Mouse (Mus musculus): ENCODE measurements around the gene Gm10964.

The Gm10964 gene

DNA sequence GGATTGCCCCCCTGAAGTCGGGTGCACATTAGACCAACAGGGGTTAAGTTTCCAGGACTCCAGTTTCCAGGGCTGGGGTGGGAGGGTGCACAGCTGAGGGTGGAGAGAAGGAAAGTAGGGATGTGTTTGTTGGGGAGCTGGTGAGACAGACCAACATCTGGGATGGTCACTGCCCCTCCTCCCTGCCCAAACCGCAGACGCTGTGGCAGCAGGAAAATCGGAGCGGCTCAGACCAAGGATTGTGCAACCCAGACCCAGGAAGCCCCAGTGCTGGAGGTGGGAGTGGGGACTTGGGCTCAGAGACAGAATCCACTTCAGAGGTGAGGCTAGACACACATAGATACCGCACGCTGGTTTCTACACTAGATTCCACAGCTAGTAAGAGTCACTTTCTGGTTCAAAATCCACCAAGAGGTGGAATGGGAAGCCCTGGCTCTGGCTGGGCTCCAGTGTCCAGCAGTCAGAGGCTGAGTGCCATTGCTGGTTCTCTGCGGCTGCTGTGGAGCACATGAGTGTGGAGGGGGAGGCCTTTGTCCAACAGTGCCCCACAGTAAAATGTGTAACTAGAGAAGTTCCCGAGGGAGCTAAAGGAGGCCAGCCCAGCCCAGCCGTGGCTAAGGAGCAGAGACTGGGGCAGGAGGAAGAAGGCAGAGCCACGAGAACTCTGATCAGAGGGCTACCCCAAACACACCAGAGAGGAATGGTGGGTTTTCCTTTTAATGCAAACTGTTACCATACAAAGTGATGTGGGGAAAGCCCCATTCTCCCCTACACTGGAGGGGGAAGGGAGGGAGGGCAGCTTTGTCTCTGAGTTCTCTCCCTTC, 4.3 kb upstream of the Gm10964 start:
- peak; percentile 50 to 65 for DNase-seq (ENCODE audit: low spot score in 2 of 2)

GRCm38 (mm10) chr3:103735776-103736600, 3.2 kb upstream of the Gm10964 start:
- no peak for DNase-seq (ENCODE audit: low spot score in 2 of 2)

GRCm38 (mm10) chr3:103737061-103737754, 2.0 kb upstream of the Gm10964 start:
- DNase-seq (ENCODE audit: low spot score in 2 of 2) = peak; percentile 47 to 50

GRCm38 (mm10) chr3:103737778-103738571, 1.2 kb upstream of the Gm10964 start, which contains the start of gene Olfml3:
Gene Olfml3, minus strand, starts transcription at chr3:103738001.
- DNase-seq (ENCODE audit: low spot score in 2 of 2) = peak; percentile 83 to 89

- no peak for DNase-seq (ENCODE audit: low spot score in 2 of 2)
Measured at GRCm38 (mm10) chr3:103740342-103740741, 1.2 kb downstream of the Gm10964 start.

- no peak for DNase-seq (ENCODE audit: low spot score in 2 of 2)
Measured at GRCm38 (mm10) chr3:103743208-103743607, 4.0 kb downstream of the Gm10964 start.

DNA sequence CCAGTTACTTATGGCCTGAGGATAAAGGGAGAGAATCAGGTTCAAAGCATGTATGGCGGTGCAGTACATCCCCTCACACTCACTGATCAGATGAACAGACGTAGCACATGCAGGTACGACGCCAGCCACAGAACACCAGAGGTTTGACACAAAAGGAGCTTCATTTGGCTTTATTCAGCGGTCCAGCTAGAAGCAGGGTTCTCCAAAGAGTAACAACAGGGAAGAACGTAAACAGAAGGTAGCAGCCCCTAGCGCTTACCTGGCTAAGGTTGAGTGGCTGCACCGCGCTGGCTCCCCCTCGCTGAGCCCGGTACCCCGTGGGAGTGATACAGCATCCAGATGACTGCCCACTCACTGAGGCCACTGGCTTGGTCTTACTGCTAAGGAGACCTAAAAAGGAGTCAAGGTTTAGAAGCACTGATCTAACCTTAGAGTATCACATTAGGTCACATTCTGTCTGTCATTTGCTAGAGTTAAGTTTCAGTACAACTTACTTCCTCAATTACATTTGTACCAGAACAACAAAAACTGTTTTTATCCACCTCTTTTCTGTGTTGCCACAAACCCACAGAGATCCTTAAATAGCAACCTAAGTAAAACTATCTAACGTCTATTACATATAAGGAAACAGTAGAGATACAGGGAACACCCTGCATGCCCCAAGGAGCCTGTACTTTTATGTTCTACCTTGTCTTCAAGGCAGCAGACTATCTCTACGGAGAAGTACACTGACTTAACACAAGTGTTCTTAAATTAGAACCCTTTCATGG, 6.0 kb downstream of the Gm10964 start:
- DNase-seq (ENCODE audit: low spot score in 2 of 2) = no peak

DNA sequence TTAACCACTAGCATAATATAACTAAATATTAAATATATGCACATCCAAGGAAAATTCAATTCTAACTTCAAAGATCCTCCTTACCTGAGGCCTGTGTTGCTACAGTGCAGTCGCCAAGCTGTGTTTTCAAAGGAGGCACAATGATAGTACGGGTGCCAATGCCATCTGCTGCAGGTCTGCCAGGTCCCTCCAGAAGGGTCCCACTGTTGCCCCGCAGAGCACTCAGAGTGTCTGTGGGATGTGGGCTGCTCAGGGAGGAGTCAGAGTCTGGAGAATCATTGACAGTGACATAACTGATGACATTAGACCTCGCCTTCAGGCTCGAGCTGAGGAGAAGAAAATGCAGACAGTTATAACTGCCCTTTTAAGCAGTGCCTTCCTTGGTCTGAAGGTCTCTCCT, 7.5 kb downstream of the Gm10964 start:
- no peak for DNase-seq (ENCODE audit: low spot score in 2 of 2)

- no peak for DNase-seq (ENCODE audit: low spot score in 2 of 2)
Measured at GRCm38 (mm10) chr3:103751558-103751957, 12.4 kb downstream of the Gm10964 start.

DNA sequence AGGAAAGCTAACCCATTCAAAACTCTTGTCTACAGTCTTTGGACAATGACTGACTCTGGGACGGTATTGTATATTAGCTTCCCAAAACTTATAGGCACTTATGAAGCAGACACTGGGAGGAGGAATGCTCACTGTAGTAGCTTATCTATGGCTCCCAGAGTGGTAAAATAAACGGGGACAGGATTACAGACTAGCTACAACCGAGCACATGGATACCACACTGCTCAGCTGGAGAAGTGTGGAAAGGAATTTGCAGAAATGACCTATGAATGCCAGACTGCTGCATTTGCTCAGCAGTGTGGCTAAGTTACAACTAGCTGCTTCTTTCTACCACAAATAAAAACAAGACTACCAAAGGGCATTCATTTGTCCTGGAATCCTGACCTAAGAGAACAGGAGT, 16.2 kb downstream of the Gm10964 start:
- DNase-seq (ENCODE audit: low spot score in 2 of 2) = no peak

DNA sequence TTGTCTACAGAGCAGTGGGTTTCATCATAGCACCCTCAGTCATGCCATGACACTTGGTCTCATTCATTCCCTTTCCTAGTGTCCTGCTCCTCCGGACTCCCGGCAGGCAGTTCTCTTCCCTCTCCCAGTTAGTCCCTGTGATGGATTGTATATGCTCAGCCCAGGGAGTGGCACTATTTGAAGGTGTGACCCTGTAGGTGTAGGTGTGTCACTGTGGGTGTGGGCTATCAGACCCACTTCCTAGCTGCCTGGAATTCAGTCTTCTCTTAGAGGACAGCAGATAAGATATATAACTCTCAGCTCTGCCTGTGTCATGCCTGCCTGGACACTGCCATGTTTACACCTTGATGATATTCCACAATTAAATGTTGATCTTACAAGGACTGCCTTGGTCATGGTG, 17.8 kb downstream of the Gm10964 start:
- DNase-seq (ENCODE audit: low spot score in 2 of 2) = no peak

DNA sequence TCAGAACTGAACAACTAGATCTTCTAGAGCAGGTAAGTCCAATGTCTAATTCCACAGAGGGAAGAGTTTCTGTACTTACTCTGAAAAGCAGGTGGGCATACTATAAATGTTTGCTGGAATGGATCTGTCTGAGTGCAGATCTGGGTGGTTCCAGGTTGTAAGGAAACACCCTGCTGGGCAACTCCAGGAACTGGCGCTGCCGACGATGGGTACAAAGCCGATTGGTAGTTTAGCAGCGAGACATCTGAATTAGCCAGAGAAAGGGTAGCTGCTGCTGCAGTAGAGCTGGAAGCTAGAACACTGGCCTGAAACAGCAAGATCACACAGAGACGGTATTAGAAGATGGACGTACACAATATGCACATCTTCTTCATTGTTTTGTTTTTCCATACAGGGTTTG, 19.3 kb downstream of the Gm10964 start:
- no peak for DNase-seq (ENCODE audit: low spot score in 2 of 2)

DNA sequence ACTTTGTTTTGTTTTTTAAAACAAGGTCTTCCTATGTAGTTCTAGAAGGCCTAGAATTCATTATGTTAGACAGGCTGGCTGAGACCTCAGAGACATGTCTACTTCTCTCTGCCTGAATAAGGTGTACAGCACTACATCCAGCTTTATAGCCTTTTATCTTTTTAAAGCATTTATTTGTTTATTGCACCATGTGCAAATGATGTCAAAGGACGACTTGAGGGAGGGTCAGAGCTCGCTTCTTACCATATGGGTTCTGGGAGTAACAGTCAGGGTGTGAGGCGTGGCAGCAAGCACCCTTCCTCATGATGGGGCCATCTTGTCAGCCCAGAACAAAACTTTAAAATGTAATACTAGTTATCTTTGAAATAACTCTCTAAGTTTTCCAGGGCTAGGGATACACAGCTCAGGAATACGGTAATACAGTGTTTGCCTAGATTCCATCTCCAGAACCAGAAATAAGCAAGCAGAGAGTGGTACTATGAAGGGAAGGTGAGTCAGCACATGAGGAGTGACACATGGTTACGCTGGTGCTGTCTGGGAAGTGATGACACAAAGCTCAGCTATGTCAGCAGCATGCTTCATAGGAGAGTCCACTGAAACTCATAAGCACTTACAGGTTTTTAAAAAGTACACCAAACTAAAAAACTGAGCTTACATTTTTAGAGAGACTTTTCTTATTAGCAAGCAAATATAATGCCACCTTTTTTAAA, 20.2 kb downstream of the Gm10964 start:
- no peak for DNase-seq (ENCODE audit: low spot score in 2 of 2)

GRCm38 (mm10) chr3:103766789-103767188, 27.6 kb downstream of the Gm10964 start:
- peak in 1 of 2 experiments; percentile 50 for DNase-seq (ENCODE audit: low spot score in 2 of 2)

- peak; percentile 61 to 85 for DNase-seq (ENCODE audit: low spot score in 2 of 2)
Measured at GRCm38 (mm10) chr3:103771531-103772130, 32.5 kb downstream of the Gm10964 start.

DNA sequence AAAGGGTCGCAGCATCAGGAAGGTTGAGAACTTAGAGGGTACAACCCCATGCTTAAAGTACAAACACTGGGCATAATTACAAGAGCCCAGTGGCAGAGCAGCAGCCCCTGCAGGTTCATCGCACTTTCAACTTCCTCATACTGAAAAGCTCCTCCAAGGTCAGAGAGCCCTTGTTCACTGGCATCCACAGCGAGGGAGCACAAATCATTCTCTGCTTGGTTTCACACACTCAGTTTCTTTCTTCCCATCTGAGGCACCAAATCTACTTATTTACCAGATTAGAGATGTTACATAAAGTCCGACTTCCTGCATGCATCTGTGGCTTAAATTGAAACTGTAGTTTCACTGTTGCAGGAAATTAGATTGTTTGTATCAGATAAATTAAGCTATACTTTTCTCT, 33.7 kb downstream of the Gm10964 start:
- DNase-seq (ENCODE audit: low spot score in 2 of 2) = peak in 1 of 2 experiments; percentile 27

DNA sequence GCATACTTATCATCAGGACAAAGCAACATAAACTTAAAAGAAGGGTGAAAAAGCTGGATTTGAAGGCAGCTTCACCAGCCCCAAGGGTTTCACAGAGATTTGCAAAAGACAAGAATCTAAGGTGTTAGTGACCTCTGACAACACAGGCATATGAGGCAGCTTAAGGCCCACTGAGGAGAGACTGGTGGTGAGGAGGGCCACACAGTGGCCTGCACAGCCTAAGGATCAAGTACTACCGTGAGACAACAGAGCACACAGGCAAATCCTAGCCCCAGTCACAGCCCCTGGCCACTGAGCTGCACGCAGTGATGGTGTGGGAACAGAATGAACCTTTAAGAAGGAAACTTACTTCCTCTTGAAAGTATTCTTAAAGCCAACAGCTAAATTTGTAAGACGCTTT, 34.3 kb downstream of the Gm10964 start:
- no peak for DNase-seq (ENCODE audit: low spot score in 2 of 2)

DNA sequence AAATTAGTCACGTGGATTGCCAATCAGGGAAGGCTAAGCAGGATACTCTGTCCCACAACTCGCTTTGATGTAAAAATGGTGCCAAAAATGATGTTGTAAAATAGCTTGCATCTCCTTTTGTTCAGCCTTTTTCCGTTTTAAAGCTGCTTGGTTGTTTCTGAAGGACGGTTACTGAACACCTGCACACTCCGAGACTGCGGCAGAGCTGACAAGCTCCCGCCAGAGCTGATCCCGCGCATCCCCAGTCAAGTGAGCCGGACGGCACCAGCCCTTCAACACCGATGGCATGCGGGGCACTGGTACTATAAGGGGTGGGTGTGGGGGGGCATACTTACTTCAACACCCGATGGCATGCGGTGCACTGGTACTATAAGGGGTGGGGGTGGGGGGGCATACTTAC, 34.8 kb downstream of the Gm10964 start:
- no peak for DNase-seq (ENCODE audit: low spot score in 2 of 2)

- no peak for DNase-seq (ENCODE audit: low spot score in 2 of 2)
Measured at GRCm38 (mm10) chr3:103777940-103778339, 38.8 kb downstream of the Gm10964 start.

DNA sequence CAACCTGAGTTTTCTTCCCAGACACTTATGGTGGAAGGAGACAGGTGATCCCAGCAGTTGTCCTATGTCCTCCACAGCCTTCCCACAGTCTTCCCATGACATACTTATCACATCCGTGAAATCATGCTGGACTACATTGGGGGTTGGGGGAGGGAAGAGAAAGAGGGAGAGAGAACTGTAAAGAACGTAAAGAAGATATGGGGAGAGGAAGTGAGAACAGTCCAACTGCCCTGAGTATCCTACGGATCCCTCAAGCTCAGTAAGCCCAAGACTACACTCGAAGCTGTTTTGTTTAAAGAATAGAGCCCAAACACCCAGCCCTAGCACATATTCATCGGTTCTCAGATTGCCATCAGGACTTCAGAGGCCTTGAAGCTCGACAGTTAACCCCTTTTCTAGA, 39.5 kb downstream of the Gm10964 start:
- DNase-seq (ENCODE audit: low spot score in 2 of 2) = no peak

All from heart, adult 9 months (tissue).